Mouse (Mus musculus): Measurements from ENCODE around the gene Tmem51. TPM values are rescaled to one million over a fixed set of nuclear protein-coding genes. Genes with fewer than 3 reads are reported as not detected.

Tmem51 gene
- total and polyA plus RNA-seq, 3 experiments: 1.4 to 8.0 (median 8.0) TPM

DNA sequence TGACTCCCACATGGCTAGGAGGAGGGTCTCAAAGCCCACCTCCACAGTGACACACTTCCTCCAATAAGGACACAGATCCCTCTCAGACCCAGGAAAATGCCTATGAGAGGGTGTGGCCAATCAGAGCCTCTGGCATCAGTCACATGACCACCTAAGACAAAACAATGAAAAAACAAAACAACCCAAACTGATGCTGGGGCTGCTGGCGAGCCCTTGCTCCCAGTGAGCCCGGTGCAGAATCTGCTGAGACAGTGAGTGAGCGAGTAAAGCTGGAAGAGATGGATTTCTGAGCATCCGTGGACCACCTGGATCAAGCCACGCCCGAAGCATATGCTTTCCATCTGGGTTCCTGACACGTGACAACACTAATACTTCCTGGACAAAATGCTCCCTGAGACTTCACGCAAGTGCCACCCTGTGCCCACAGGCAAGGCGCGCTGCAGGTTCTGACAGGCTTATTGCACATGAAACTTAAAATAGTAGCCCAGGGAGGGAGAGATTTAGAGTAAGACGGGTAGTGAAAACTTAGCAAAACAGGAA lies 85.8 kb downstream of the Tmem51 start (continued):
- TF ChIP-seq NRF1 (IDR thresholded peaks at IDR 0.05; ENCODE audit: low read depth, low read length) (no peak), BHLHE40 (IDR thresholded peaks at IDR 0.05; ENCODE audit: low read depth, low read length) (peak; percentile 79), ETS1 (conservative IDR thresholded peaks at IDR 0.05; ENCODE audit: low read depth, low read length) (no peak; the same call in 1 of the 2 replicates), MXI1 (IDR thresholded peaks at IDR 0.05; ENCODE audit: low read depth, low read length) (no peak), USF2 (conservative IDR thresholded peaks at IDR 0.05; ENCODE audit: low read depth, low read length) (peak; percentile 58), CHD1 (IDR thresholded peaks at IDR 0.05; ENCODE audit: low read depth, low read length) (no peak), KAT2A (IDR thresholded peaks at IDR 0.05; ENCODE audit: insufficient replicate concordance, low read length) (no peak)

- H3K9me3 ChIP-seq (replicated peaks; ENCODE audit: low read length): no peaks in the 10 kb centered on the region
- peak; percentile 49 for DNase-seq (ENCODE audit: extremely low read depth)
- H3K4me1 ChIP-seq (ENCODE audit: control insufficient read depth in 1 of 2, insufficient read depth in 2 of 2): peaks cover 9 to 51% of the 10 kb centered on the region in 2 experiments; a peak in 3 of 4 replicates
- TF ChIP-seq MEF2A (IDR thresholded peaks at IDR 0.05; ENCODE audit: borderline replicate concordance, low read depth, low read length): peak; percentile 85
- TF ChIP-seq BHLHE40 (IDR thresholded peaks at IDR 0.05; ENCODE audit: low read depth, low read length): no peak
- peak; percentile 54; the same call in 1 of the 2 replicates for TF ChIP-seq EP300 (IDR thresholded peaks at IDR 0.05; ENCODE audit: low read length)
- TF ChIP-seq ETS1 (conservative IDR thresholded peaks at IDR 0.05; ENCODE audit: low read depth, low read length): peak; percentile 69
- peak; percentile 34; the same call in 1 of the 2 replicates for TF ChIP-seq JUN (IDR thresholded peaks at IDR 0.05; ENCODE audit: insufficient read depth, low read depth, low read length)
- no peak for TF ChIP-seq ZC3H11A (IDR thresholded peaks at IDR 0.05; ENCODE audit: low read depth, low read length)
- no peaks in the 10 kb centered on the region for H3K27me3 ChIP-seq (replicated peaks)
- no peak overlapping the region for H3K4me2 ChIP-seq (ENCODE audit: insufficient read depth, low read depth, poor library complexity, severe bottlenecking)
- in situ Hi-C loops (cut with MboI; ENCODE audit: low pct_ligation_motif_present, low pct_unique_long_range_greater_than_20kb, low sequenced_read_pairs) (no loop called here), dilution Hi-C loops (cut with MboI; ENCODE audit: extremely low pct_ligation_motif_present, extremely low pct_unique_long_range_greater_than_20kb, low sequenced_read_pairs) (no loop called here)
- H3K79me2 ChIP-seq (replicated peaks; ENCODE audit: control insufficient read depth, extremely low read depth, insufficient read depth, poor library complexity, severe bottlenecking): no peaks in the 10 kb centered on the region
- no peak overlapping the region for H3K4me3 ChIP-seq (replicated peaks in 1 of 3; ENCODE audit: low read depth in 2 of 3, low read length in 2 of 3, poor library complexity in 1 of 3)
- no peak overlapping the region for H3K27ac ChIP-seq (ENCODE audit: insufficient read depth, low read depth)
- no peak overlapping the region for H3K9ac ChIP-seq (ENCODE audit: insufficient read depth, low read depth)
- H3K36me3 ChIP-seq (replicated peaks in 1 of 2; ENCODE audit: control insufficient read depth in 1 of 2, insufficient read depth in 1 of 2, low read length in 1 of 2): no peaks in the 10 kb centered on the region
Observed at GRCm38 (mm10) chr4:141996880-141997279, 87.2 kb downstream of the Tmem51 start.

- no peak for TF ChIP-seq UBTF (IDR thresholded peaks at IDR 0.05; ENCODE audit: low read depth, low read length)
- no peak for TF ChIP-seq NRF1 (IDR thresholded peaks at IDR 0.05; ENCODE audit: low read depth, low read length)
- no peak for TF ChIP-seq POLR2AphosphoS2 (IDR thresholded peaks at IDR 0.05; ENCODE audit: low read depth, low read length)
- no peak for TF ChIP-seq JUN (IDR thresholded peaks at IDR 0.05; ENCODE audit: insufficient read depth, low read depth, low read length)
- TF ChIP-seq ZNF384 (IDR thresholded peaks at IDR 0.05; ENCODE audit: low read depth, low read length): no peak
- TF ChIP-seq SMC3 (IDR thresholded peaks at IDR 0.05; ENCODE audit: low read depth, low read length): no peak
- TF ChIP-seq GABPA (IDR thresholded peaks at IDR 0.05; ENCODE audit: insufficient replicate concordance, low read depth, low read length): no peak
- TF ChIP-seq ELF1 (IDR thresholded peaks at IDR 0.05; ENCODE audit: low read depth, low read length): no peak
- TF ChIP-seq ZC3H11A (IDR thresholded peaks at IDR 0.05; ENCODE audit: low read depth, low read length): no peak
- TF ChIP-seq POLR2A (IDR thresholded peaks at IDR 0.05; ENCODE audit: low read depth, low read length): no peak
- no peak for TF ChIP-seq PAX5 (IDR thresholded peaks at IDR 0.05; ENCODE audit: low read length)
- no peak for TF ChIP-seq KAT2A (IDR thresholded peaks at IDR 0.05; ENCODE audit: insufficient replicate concordance, low read length)
- no peak for TF ChIP-seq MAX (IDR thresholded peaks at IDR 0.05; ENCODE audit: low read length)
- TF ChIP-seq E2F4 (IDR thresholded peaks at IDR 0.05; ENCODE audit: insufficient replicate concordance, low read depth, low read length): no peak
- no peak for TF ChIP-seq MAZ (IDR thresholded peaks at IDR 0.05; ENCODE audit: low read depth, low read length)
- TF ChIP-seq SIN3A (IDR thresholded peaks at IDR 0.05; ENCODE audit: low read length): no peak
- TF ChIP-seq EP300 (IDR thresholded peaks at IDR 0.05; ENCODE audit: low read length): no peak
- no peak for TF ChIP-seq NELFE (IDR thresholded peaks at IDR 0.05; ENCODE audit: low read depth, low read length)
- no peak for TF ChIP-seq MAFK (IDR thresholded peaks at IDR 0.05; ENCODE audit: insufficient replicate concordance, low read length)
- dilution Hi-C loops (cut with MboI; ENCODE audit: extremely low pct_ligation_motif_present, extremely low pct_unique_long_range_greater_than_20kb, low sequenced_read_pairs) (no loop called here), in situ Hi-C loops (cut with MboI; ENCODE audit: low pct_ligation_motif_present, low pct_unique_long_range_greater_than_20kb, low sequenced_read_pairs) (no loop called here)
- no peak overlapping the region for H3K4me3 ChIP-seq (replicated peaks in 1 of 3; ENCODE audit: low read depth in 2 of 3, low read length in 2 of 3, poor library complexity in 1 of 3)
- peaks cover 9 to 51% of the 10 kb centered on the region in 2 experiments; a peak in 3 of 4 replicates for H3K4me1 ChIP-seq (ENCODE audit: control insufficient read depth in 1 of 2, insufficient read depth in 2 of 2)
- DNase-seq (ENCODE audit: extremely low read depth): no peak
- no peaks in the 10 kb centered on the region for H3K9me3 ChIP-seq (replicated peaks; ENCODE audit: low read length)
- no peak overlapping the region for H3K9ac ChIP-seq (ENCODE audit: insufficient read depth, low read depth)
- no peaks in the 10 kb centered on the region for H3K36me3 ChIP-seq (replicated peaks in 1 of 2; ENCODE audit: control insufficient read depth in 1 of 2, insufficient read depth in 1 of 2, low read length in 1 of 2)
- H3K27me3 ChIP-seq (replicated peaks): peaks cover 3% of the 10 kb centered on the region
- no peak overlapping the region for H3K4me2 ChIP-seq (ENCODE audit: insufficient read depth, low read depth, poor library complexity, severe bottlenecking)
- no peaks in the 10 kb centered on the region for H3K79me2 ChIP-seq (replicated peaks; ENCODE audit: control insufficient read depth, extremely low read depth, insufficient read depth, poor library complexity, severe bottlenecking)
- H3K27ac ChIP-seq (ENCODE audit: insufficient read depth, low read depth): no peak overlapping the region
Observed at GRCm38 (mm10) chr4:141996086-141996485, 88.0 kb downstream of the Tmem51 start.

Measured in CH12.LX (cell line).